Mouse (Mus musculus) embryonic fibroblast, embryonic 13.5 days (primary cell): Measurements from ENCODE around the gene Fam213a. TPM values are rescaled to one million over a fixed set of nuclear protein-coding genes. Genes with fewer than 3 reads are reported as not detected.

ENCODE experiments used
- H3K27ac ChIP-seq: 2 replicates; pipeline ENCODE4 v1.5.1; 2012; ENCODE audit warnings: low read length, control low read depth, inconsistent platforms; ENCODE audit not compliant: insufficient read depth
- H3K4me1 ChIP-seq: 2 replicates; pipeline ENCODE4 v1.6.1; 2011; ENCODE audit warnings: low read length; ENCODE audit not compliant: control insufficient read depth, insufficient read depth
- H3K4me3 ChIP-seq: 2 replicates; pipeline ENCODE4 v1.5.1; 2011; ENCODE audit warnings: mild to moderate bottlenecking, control low read depth, low read length; ENCODE audit not compliant: insufficient read depth
- CTCF ChIP-seq: IDR thresholded peaks from 2 replicates; pipeline ENCODE4 v1.5.1; 2011; ENCODE audit warnings: mild to moderate bottlenecking, control low read depth, low read length, moderate library complexity, borderline replicate concordance; ENCODE audit not compliant: insufficient read depth
- POLR2A ChIP-seq: IDR thresholded peaks from 2 replicates; pipeline ENCODE4 v1.6.1; 2011; ENCODE audit warnings: low read depth, mild to moderate bottlenecking, control low read depth, low read length, moderate library complexity
- polyA plus RNA-seq: library from polyadenylated mRNA; stranded (reverse); fragments of >200 nt; gene quantifications from 2 replicates; pipeline ENCODE4 v1.2.4, GENCODE M21; 2011; ENCODE audit warnings: low read depth; ENCODE audit not compliant: missing spikeins, insufficient read length

Fam213a gene
- polyA plus RNA-seq, 1 experiment, result 11.3 TPM

- H3K27ac ChIP-seq, result no peak overlapping the region
- TF ChIP-seq CTCF, result no peak
- no peak for TF ChIP-seq POLR2A
- no peak overlapping the region for H3K4me3 ChIP-seq
- H3K4me1 ChIP-seq, result no peaks in the 10 kb centered on the region
These were observed 7.3 kb downstream of the Fam213a start for GRCm38 (mm10) chr14:41006263-41006662.

GRCm38 (mm10) chr14:41005716-41006115, 7.9 kb downstream of the Fam213a start:
- no peak overlapping the region for H3K4me3 ChIP-seq
- no peak overlapping the region for H3K27ac ChIP-seq
- TF ChIP-seq CTCF, result no peak
- TF ChIP-seq POLR2A, result no peak
- no peaks in the 10 kb centered on the region for H3K4me1 ChIP-seq

- TF ChIP-seq POLR2A (no peak), CTCF (no peak)
- Histone ChIP-seq H3K4me1 (no peaks in the 10 kb centered on the region), H3K4me3 (no peak overlapping the region), H3K27ac (no peak overlapping the region)
These were observed 9.1 kb downstream of the Fam213a start for GRCm38 (mm10) chr14:41004201-41005141.

- H3K27ac ChIP-seq, result no peak overlapping the region
- H3K4me1 ChIP-seq, result no peaks in the 10 kb centered on the region
- H3K4me3 ChIP-seq, result no peak overlapping the region
- TF ChIP-seq CTCF (no peak), POLR2A (no peak)
These were observed 12.0 kb downstream of the Fam213a start for GRCm38 (mm10) chr14:41001576-41001975.

- Histone ChIP-seq H3K4me3 (no peak overlapping the region), H3K4me1 (no peaks in the 10 kb centered on the region), H3K27ac (no peak overlapping the region)
- TF ChIP-seq CTCF (no peak), POLR2A (no peak)
These were observed 12.8 kb downstream of the Fam213a start for GRCm38 (mm10) chr14:41000801-41001200.

GRCm38 (mm10) chr14:40999904-41000645, 13.5 kb downstream of the Fam213a start:
- H3K4me3 ChIP-seq, result no peak overlapping the region
- 0 out of 2 replicates have a peak, but pooled peaks cover 2% of the 10 kb centered on the region for H3K4me1 ChIP-seq
- TF ChIP-seq POLR2A, result no peak
- no peak for TF ChIP-seq CTCF
- no peak overlapping the region for H3K27ac ChIP-seq

- Histone ChIP-seq H3K4me3 (no peak overlapping the region), H3K4me1 (0 out of 2 replicates have a peak, but pooled peaks cover 2% of the 10 kb centered on the region), H3K27ac (no peak overlapping the region)
- TF ChIP-seq POLR2A (no peak), CTCF (no peak)
These were observed 17.4 kb downstream of the Fam213a start for GRCm38 (mm10) chr14:40996171-40996570.

GRCm38 (mm10) chr14:40992464-40992863, 21.1 kb downstream of the Fam213a start:
- no peak overlapping the region for H3K27ac ChIP-seq
- 0 out of 2 replicates have a peak, but pooled peaks cover 2% of the 10 kb centered on the region for H3K4me1 ChIP-seq
- no peak for TF ChIP-seq CTCF
- no peak overlapping the region for H3K4me3 ChIP-seq

- Histone ChIP-seq H3K4me3 (no peak overlapping the region), H3K27ac (no peak overlapping the region), H3K4me1 (no peaks in the 10 kb centered on the region)
- TF ChIP-seq POLR2A (no peak), CTCF (no peak)
These were observed 24.8 kb downstream of the Fam213a start for GRCm38 (mm10) chr14:40988780-40989179.

- H3K4me3 ChIP-seq, result no peak overlapping the region
- no peak for TF ChIP-seq CTCF
- no peak for TF ChIP-seq POLR2A
- no peaks in the 10 kb centered on the region for H3K4me1 ChIP-seq
- no peak overlapping the region for H3K27ac ChIP-seq
These were observed 26.4 kb downstream of the Fam213a start for GRCm38 (mm10) chr14:40987184-40987583.
